Comparison of ENCODE assay signal across 29 mouse cellular contexts in genomic region chr12:84691347-84691746, GRCm38 (mm10). TPM values are rescaled to one million over a fixed set of nuclear protein-coding genes. Genes with fewer than 3 reads are reported as not detected.
DNase-seq lines count a peak whose midpoint lies in the region; ATAC-seq lines count a peak whose summit lies in the region.
"Had no signal": no experiment of that assay in that cellular context is flagged by ENCODE, and none has a peak within 500 bp of the region (broad histone marks: within the 10 kb centered on the region; RNA-seq: fewer than 3 reads in every experiment).

No protein-coding gene starts in this region.

- peak; percentile 34 to 40 for DNase-seq in spleen, postnatal 36 days (ENCODE audit: low spot score in 2 of 2)
- no peak for DNase-seq in spleen, adult 12 weeks (ENCODE audit: low spot score)
- peak; percentile 29 for DNase-seq in thymus, postnatal 14 days
- no peak for DNase-seq in thymus, postnatal 4 days
- peak; percentile 11 for DNase-seq in splenic B cell, adult 2 months (ENCODE audit: low read depth, low spot score)
- DNase-seq in natural killer cell, adult 2 months (ENCODE audit: low spot score in 2 of 2): no peak
- DNase-seq: adrenal gland, adult 8-10 months; adrenal gland, postnatal 25 days; cerebellum, adult 18-20 months; cerebellum, adult 9-11 months; cerebellum, postnatal 25 days; forebrain, postnatal 0 days; gastrocnemius, postnatal 25 days; heart, adult 18-20 months; heart, postnatal 10 days; heart, postnatal 36 days had no signal

- H3K36me3 ChIP-seq in splenic B cell, adult 2 months (ENCODE audit: control insufficient read depth, insufficient read depth, low read length, poor library complexity, severe bottlenecking): no peaks in the 10 kb centered on the region
- H3K36me3 ChIP-seq: embryonic facial prominence, embryonic 12.5 days; embryonic facial prominence, embryonic 15.5 days; heart, embryonic 12.5 days; heart, embryonic 15.5 days; hindbrain, embryonic 10.5 days; hindbrain, embryonic 13.5 days had no signal

- H3K27me3 ChIP-seq in splenic B cell, adult 2 months (ENCODE audit: control insufficient read depth, insufficient read depth, low read length, poor library complexity, severe bottlenecking): no peaks in the 10 kb centered on the region
- H3K27me3 ChIP-seq: embryonic facial prominence, embryonic 12.5 days had no signal

- ATAC-seq in megakaryocyte progenitor cell, adult 5-6 weeks (replicated peaks; ENCODE audit: poor library complexity): no peak
- ATAC-seq: activated CD4-positive, CD25-positive, alpha-beta regulatory T cell, adult 4 months; CD4-positive, CD25-positive, alpha-beta regulatory T cell, adult 4 months; forebrain, embryonic 14.5 days; hindbrain, embryonic 16.5 days had no signal

RNA-seq across cellular contexts. Expression of gene Syndig1l, which starts 7.3 kb away (rescaled TPM):
- total RNA-seq in megakaryocyte progenitor cell, adult 5-6 weeks (2015): not detected in 2 replicates
- not detected in 2 replicates for total RNA-seq in megakaryocyte progenitor cell, adult 5-6 weeks (2017)
- total RNA-seq: adrenal gland, adult 8-10 months; adrenal gland, postnatal 25 days; common myeloid progenitor, adult 5-6 weeks; gastrocnemius, adult 8-10 months; gastrocnemius, postnatal 25 days; heart, postnatal 10 days; heart, postnatal 36 days had no signal

RNA-seq across cellular contexts. Expression of gene Vrtn, which starts 50.5 kb away (rescaled TPM):
- total RNA-seq in megakaryocyte progenitor cell, adult 5-6 weeks (2015): not detected in 2 replicates
- total RNA-seq in megakaryocyte progenitor cell, adult 5-6 weeks (2017): not detected in 2 replicates
- total RNA-seq: adrenal gland, adult 8-10 months; adrenal gland, postnatal 25 days; common myeloid progenitor, adult 5-6 weeks; forebrain, postnatal 0 days; gastrocnemius, adult 8-10 months; gastrocnemius, postnatal 25 days; heart, adult 18-20 months; heart, postnatal 10 days; heart, postnatal 36 days had no signal

Comparison
In these comparisons a context has a peak if more than half of its experiments do, and no peak if none do; other contexts are left out.
1. DNase-seq: peak in spleen, postnatal 36 days (2 of 2), thymus, postnatal 14 days (single experiment) and splenic B cell, adult 2 months (single experiment); none in spleen, adult 12 weeks (single experiment), thymus, postnatal 4 days (single experiment) and natural killer cell, adult 2 months (0 of 2).